Mouse (Mus musculus) ES-Bruce4 (cell line): Measurements from ENCODE around the gene Tm4sf20. TPM values are rescaled to one million over a fixed set of nuclear protein-coding genes. Genes with fewer than 3 reads are reported as not detected.

Experiments
- H3K27ac ChIP-seq: 2 replicates; pipeline ENCODE4 v1.5.1; 2012; ENCODE audit warnings: low read length, inconsistent platforms; ENCODE audit not compliant: insufficient read depth
- H3K27me3 ChIP-seq: 2 replicates; pipeline ENCODE4 v1.6.1; 2012; ENCODE audit warnings: mild to moderate bottlenecking, low read length, inconsistent platforms; ENCODE audit not compliant: control insufficient read depth, poor library complexity, insufficient read depth, severe bottlenecking
- H3K36me3 ChIP-seq: 2 replicates; pipeline ENCODE4 v1.6.1; 2012; ENCODE audit warnings: inconsistent platforms, mild to moderate bottlenecking, low read length, moderate library complexity; ENCODE audit not compliant: control insufficient read depth, poor library complexity, insufficient read depth, severe bottlenecking
- H3K4me1 ChIP-seq: one replicate; pipeline ENCODE4 v1.8.1; 2011; ENCODE audit warnings: low read length; ENCODE audit not compliant: control insufficient read depth, insufficient read depth
- H3K4me3 ChIP-seq: 2 replicates; pipeline ENCODE4 v1.5.1; 2011; ENCODE audit warnings: low read depth, mild to moderate bottlenecking, low read length
- H3K9ac ChIP-seq: 2 replicates; pipeline ENCODE4 v1.6.1; 2012; ENCODE audit warnings: low read depth, mild to moderate bottlenecking, inconsistent platforms; ENCODE audit not compliant: poor library complexity, severe bottlenecking
- H3K9me3 ChIP-seq: replicated peaks from 2 replicates; pipeline ENCODE4 v1.6.1; 2012; ENCODE audit warnings: mild to moderate bottlenecking, low read length, inconsistent platforms; ENCODE audit not compliant: control insufficient read depth, poor library complexity, insufficient read depth, severe bottlenecking
- CTCF ChIP-seq: IDR thresholded peaks from one replicate; pipeline ENCODE4 v1.8.1; 2011; ENCODE audit warnings: low read depth, low read length
- EP300 ChIP-seq: IDR thresholded peaks from 2 replicates; pipeline ENCODE4 v1.6.1; 2011; ENCODE audit warnings: low read depth, low read length; ENCODE audit not compliant: insufficient read depth
- POLR2A ChIP-seq: IDR thresholded peaks from one replicate; pipeline ENCODE4 v1.8.1; 2011; ENCODE audit warnings: low read length; ENCODE audit not compliant: insufficient read depth
- polyA plus RNA-seq: library from polyadenylated mRNA; stranded (reverse); fragments of >200 nt; gene quantifications from 2 replicates; pipeline ENCODE4 v1.2.4, GENCODE M21; 2011; ENCODE audit warnings: low read depth; ENCODE audit not compliant: missing spikeins, insufficient read depth, insufficient read length

The Tm4sf20 gene
- polyA plus RNA-seq, 1 experiment: not detected

DNA sequence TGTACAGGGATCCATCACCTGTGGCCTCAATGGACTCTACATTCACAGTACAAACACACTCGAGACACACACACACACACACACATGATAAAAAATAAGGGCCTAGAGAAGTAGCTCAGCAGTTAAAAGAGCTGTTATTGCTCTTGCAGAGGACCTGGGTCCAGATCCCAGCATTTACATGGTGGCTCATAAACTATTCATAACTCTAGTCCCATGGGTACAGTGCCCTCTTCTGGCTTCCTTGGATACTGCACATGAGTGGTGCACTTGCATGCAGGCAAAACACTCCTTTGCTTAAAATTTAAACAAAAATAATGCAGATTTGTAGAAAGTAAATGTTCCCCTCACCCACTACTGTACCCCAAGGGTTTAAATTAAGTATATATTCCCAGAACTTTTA, 8.7 kb downstream of the Tm4sf20 start:
- Histone ChIP-seq H3K27ac (no peak overlapping the region), H3K9ac (no peak overlapping the region), H3K36me3 (peaks cover 5% of the 10 kb centered on the region), H3K9me3 (no peaks in the 10 kb centered on the region), H3K27me3 (no peaks in the 10 kb centered on the region), H3K4me3 (no peak overlapping the region), H3K4me1 (no peaks in the 10 kb centered on the region)
- TF ChIP-seq EP300 (no peak), CTCF (peak; percentile 5)

DNA sequence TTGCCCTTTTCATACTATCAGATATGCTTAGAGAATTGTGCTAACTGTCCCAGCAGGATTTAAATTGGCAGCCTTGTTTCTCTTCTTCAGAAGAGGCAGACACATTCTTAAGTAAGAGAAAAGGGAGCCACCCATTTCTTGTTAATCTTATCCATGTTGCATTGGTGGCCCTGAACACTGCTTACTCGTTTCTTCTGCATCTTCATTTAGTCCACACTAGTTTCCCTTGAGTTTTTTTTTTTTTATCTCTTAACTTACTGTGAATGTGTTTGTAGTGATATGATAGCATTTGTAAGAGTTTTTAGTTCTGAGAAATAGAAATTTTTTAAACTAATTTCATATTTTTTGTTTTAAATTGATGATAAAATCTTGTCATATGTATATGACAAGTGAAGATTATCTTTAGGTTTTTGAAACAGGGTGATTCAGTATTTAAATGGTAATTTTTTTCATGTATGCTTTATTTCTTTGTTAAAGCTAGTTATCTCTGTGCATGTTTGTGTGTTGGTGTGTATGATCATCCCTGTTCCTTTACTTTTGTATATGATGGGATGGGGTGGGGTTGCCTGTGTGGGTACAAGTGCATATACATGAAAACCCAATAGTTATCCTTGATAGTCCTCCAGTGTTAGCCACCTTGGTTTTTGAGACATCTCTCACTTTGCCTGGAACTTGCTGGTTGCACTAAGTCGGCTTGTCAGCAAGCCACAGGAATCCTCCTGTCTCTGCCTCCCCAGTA, 20.4 kb downstream of the Tm4sf20 start:
- H3K9ac ChIP-seq: no peak overlapping the region
- peaks cover 4% of the 10 kb centered on the region for H3K36me3 ChIP-seq
- no peaks in the 10 kb centered on the region for H3K4me1 ChIP-seq
- no peaks in the 10 kb centered on the region for H3K27me3 ChIP-seq
- no peak overlapping the region for H3K27ac ChIP-seq
- no peaks in the 10 kb centered on the region for H3K9me3 ChIP-seq
- H3K4me3 ChIP-seq: no peak overlapping the region
- TF ChIP-seq POLR2A (no peak), EP300 (no peak), CTCF (no peak)

DNA sequence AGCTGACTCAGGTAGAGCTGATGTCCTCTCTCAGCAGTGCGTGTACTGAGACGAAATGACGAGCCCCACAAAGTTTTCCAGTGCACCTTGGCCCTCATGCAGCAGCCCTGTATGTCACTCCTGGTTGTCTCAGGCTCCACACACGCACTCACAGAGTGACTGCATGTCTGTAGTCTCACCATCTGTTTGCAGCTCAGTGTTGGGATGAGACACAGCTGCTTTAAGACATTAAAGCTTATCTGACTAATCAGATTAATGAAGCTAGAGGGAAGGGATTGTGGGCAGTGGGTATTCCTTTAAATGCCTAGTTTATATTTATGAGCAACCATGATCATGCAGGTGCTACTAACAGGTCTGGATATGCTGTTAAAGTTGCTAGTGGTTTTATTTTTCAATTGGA, 21.9 kb downstream of the Tm4sf20 start:
- Histone ChIP-seq H3K4me3 (no peak overlapping the region), H3K27me3 (no peaks in the 10 kb centered on the region), H3K9ac (no peak overlapping the region), H3K4me1 (no peaks in the 10 kb centered on the region), H3K9me3 (no peaks in the 10 kb centered on the region), H3K27ac (no peak overlapping the region), H3K36me3 (peaks cover 5% of the 10 kb centered on the region)
- TF ChIP-seq EP300 (no peak), CTCF (no peak), POLR2A (no peak)

DNA sequence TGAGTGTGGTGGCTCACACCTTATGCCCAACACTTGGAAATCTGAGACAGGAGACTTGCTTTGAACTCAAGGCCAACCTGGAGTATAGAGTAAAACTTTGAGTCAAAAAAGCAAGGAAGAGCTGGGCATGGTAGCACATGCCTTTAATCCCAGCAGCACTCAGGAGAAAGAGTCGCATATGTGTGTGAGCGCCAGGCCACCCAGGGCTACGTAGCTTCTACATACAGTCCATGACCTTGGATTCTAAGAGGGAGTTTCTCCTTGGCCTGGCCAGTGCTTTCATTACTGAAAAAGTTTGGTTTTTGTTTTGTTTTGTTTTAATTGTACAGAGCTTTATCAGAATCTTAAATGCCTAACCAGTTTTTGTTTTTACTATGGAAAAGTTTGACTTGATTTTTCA, 24.3 kb downstream of the Tm4sf20 start:
- Histone ChIP-seq H3K36me3 (peaks cover 5% of the 10 kb centered on the region), H3K4me1 (no peaks in the 10 kb centered on the region), H3K9ac (no peak overlapping the region), H3K4me3 (no peak overlapping the region), H3K9me3 (no peaks in the 10 kb centered on the region), H3K27ac (no peak overlapping the region), H3K27me3 (no peaks in the 10 kb centered on the region)
- TF ChIP-seq POLR2A: no peak
- TF ChIP-seq CTCF: no peak
- no peak for TF ChIP-seq EP300

DNA sequence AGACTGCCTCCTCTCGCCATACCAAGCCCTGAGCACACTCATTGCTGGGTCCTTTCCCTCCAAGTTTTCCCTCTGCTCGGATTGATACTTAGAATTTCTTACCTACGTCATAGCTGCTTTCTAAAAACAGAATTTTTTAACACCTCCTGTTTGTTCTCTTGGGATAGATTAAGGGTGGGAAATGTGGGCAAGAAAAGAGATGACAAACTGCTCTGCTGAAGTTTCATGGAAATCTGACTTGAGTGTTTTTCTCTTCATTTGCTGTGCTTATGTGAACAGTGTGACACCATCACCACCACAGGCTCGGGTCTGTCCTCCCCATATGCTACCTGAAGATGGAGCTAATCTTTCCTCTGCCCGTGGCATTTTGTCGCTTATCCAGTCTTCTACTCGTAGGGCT, 26.7 kb downstream of the Tm4sf20 start:
- Histone ChIP-seq H3K4me3 (no peak overlapping the region), H3K9ac (no peak overlapping the region), H3K4me1 (no peaks in the 10 kb centered on the region), H3K9me3 (no peaks in the 10 kb centered on the region), H3K27ac (no peak overlapping the region), H3K27me3 (no peaks in the 10 kb centered on the region), H3K36me3 (peaks cover 5% of the 10 kb centered on the region)
- TF ChIP-seq CTCF: no peak
- no peak for TF ChIP-seq POLR2A
- no peak for TF ChIP-seq EP300

DNA sequence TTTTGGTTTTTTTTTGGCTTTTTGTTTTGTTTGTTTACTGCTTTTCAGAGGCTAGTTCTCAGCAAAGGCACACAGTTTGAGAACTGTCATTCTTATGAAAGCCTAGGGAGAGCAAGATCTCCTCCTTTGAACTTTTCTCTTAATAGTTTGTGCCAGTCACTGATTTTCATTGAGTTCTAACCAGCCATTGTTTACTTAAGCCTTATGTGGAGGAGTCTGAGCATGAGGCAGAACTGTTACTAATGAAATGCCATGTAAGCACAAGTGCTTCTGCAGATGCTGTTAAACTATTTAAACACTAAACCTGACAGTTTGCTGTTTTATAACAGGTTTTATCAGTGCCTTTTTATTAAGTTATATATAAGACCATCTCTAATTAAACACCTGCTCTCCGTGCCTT, 30.2 kb downstream of the Tm4sf20 start:
- Histone ChIP-seq H3K9ac (no peak overlapping the region), H3K4me3 (no peak overlapping the region), H3K27me3 (no peaks in the 10 kb centered on the region), H3K4me1 (no peaks in the 10 kb centered on the region), H3K27ac (no peak overlapping the region), H3K9me3 (no peaks in the 10 kb centered on the region), H3K36me3 (peaks cover 17% of the 10 kb centered on the region)
- TF ChIP-seq CTCF (no peak), POLR2A (no peak)
